Mouse (Mus musculus) midbrain, embryonic 10.5 days (tissue): ENCODE measurements around the gene Dhrs1. TPM values are rescaled to one million over a fixed set of nuclear protein-coding genes. Genes with fewer than 3 reads are reported as not detected.
A peak's percentile ranks its signal among the peaks of the same experiment; 100 is the strongest.

Source experiments
- DNase-seq: peaks from one replicate; pipeline ENCODE4 v3.0.0-alpha.2; 2017; ENCODE audit warnings: low spot score
- H3K27ac ChIP-seq: fragments of 300-500 bp; sonication (generic); replicated peaks from 2 replicates; pipeline ENCODE4 v1.5.1; 2016; ENCODE audit warnings: mild to moderate bottlenecking
- H3K27me3 ChIP-seq: fragments of 300-500 bp; sonication (generic); 2 replicates; pipeline ENCODE4 v1.6.1; 2016; ENCODE audit warnings: low read depth, mild to moderate bottlenecking; ENCODE audit not compliant: poor library complexity, severe bottlenecking
- H3K36me3 ChIP-seq: fragments of 300-500 bp; sonication (generic); 2 replicates; pipeline ENCODE4 v1.6.1; 2016; ENCODE audit warnings: mild to moderate bottlenecking, moderate library complexity
- H3K4me1 ChIP-seq: fragments of 300-500 bp; sonication (generic); 2 replicates; pipeline ENCODE4 v1.6.1; 2016
- H3K4me3 ChIP-seq: fragments of 300-500 bp; sonication (generic); 2 replicates; pipeline ENCODE4 v1.5.1; 2016; ENCODE audit warnings: mild to moderate bottlenecking, moderate library complexity
- H3K9me3 ChIP-seq: fragments of 300-500 bp; sonication (generic); replicated peaks from 2 replicates; pipeline ENCODE4 v1.6.1; 2016; ENCODE audit warnings: mild to moderate bottlenecking
- WGBS: fragments of 180-500 bp; shearing (Covaris S2); methylation state at CpG from one replicate; pipeline ENCODE4 v1.1.7; 2016; 5-methylcytosine and 5-hydroxymethylcytosine counted together
- polyA plus RNA-seq: library from polyadenylated mRNA; unstranded; fragments of >200 nt; fragmentation: Nextera tagmentation; extraction: Ambion mirVana; gene quantifications from 2 replicates; pipeline ENCODE4 v1.2.1, GENCODE M21; 2016

Dhrs1 gene
- 67.6 and 71.2 TPM in 2 replicates for polyA plus RNA-seq

GRCm38 (mm10) chr14:55745180-55745860 lies at the start of gene Dhrs1, which contains the start of gene Nop9:
Gene Dhrs1, minus strand, starts transcription at chr14:55745690.
Gene Nop9, plus strand, starts transcription at chr14:55745693.
- Histone ChIP-seq H3K9me3 (no peaks in the 10 kb centered on the region), H3K36me3 (peaks cover 39% of the 10 kb centered on the region), H3K27ac (peak within 1 kb of the TSS; percentile 86), H3K4me3 (peak within 1 kb of the TSS; percentile 90), H3K27me3 (no peaks in the 10 kb centered on the region), H3K4me1 (peaks cover 39% of the 10 kb centered on the region)
- peak; percentile 94 for DNase-seq
- WGBS, result 2% methylated on average over 48 of the region's 48 CpGs

GRCm38 (mm10) chr14:55793946-55794345 lies 48.5 kb upstream of the Dhrs1 start:
- H3K9me3 ChIP-seq, result no peaks in the 10 kb centered on the region
- 70% methylated on average over 2 of the region's 2 CpGs for WGBS
- H3K4me1 ChIP-seq, result no peaks in the 10 kb centered on the region
- no peak for DNase-seq
- no peak overlapping the region for H3K27ac ChIP-seq
- H3K4me3 ChIP-seq, result no peak overlapping the region
- H3K36me3 ChIP-seq, result no peaks in the 10 kb centered on the region
- peaks cover 20% of the 10 kb centered on the region for H3K27me3 ChIP-seq

GRCm38 (mm10) chr14:55793461-55793860 lies 48.0 kb upstream of the Dhrs1 start:
- no peaks in the 10 kb centered on the region for H3K9me3 ChIP-seq
- no peak for DNase-seq
- H3K4me3 ChIP-seq, result no peak overlapping the region
- H3K36me3 ChIP-seq, result no peaks in the 10 kb centered on the region
- WGBS, result 89% methylated on average over 2 of the region's 2 CpGs
- H3K4me1 ChIP-seq, result peaks cover 5% of the 10 kb centered on the region
- no peak overlapping the region for H3K27ac ChIP-seq
- H3K27me3 ChIP-seq, result peaks cover 25% of the 10 kb centered on the region

- Histone ChIP-seq H3K9me3 (no peaks in the 10 kb centered on the region), H3K4me3 (peak within 1 kb of the TSS; percentile 48), H3K27ac (no peak within 1 kb of the TSS; the same call in 1 of the 2 replicates), H3K27me3 (peaks cover 75% of the 10 kb centered on the region), H3K4me1 (peaks cover 17% of the 10 kb centered on the region), H3K36me3 (no peaks in the 10 kb centered on the region)
- 5% methylated on average over 40 of the region's 40 CpGs for WGBS
- peak; percentile 29 for DNase-seq
Measured at GRCm38 (mm10) chr14:55788256-55789050, 43.0 kb upstream of the Dhrs1 start, which contains the start of gene Ripk3. Gene Ripk3, minus strand, starts transcription at chr14:55788865.

GRCm38 (mm10) chr14:55787731-55788130 lies 42.2 kb upstream of the Dhrs1 start:
- Histone ChIP-seq H3K27me3 (peaks cover 82% of the 10 kb centered on the region), H3K4me1 (peaks cover 24% of the 10 kb centered on the region), H3K36me3 (no peaks in the 10 kb centered on the region), H3K27ac (no peak overlapping the region), H3K4me3 (peak overlapping the region; percentile 48), H3K9me3 (no peaks in the 10 kb centered on the region)
- WGBS, result 41% methylated on average over 11 of the region's 11 CpGs
- no peak for DNase-seq

GRCm38 (mm10) chr14:55785195-55785594 lies 39.7 kb upstream of the Dhrs1 start:
- H3K27me3 ChIP-seq, result peaks cover 99% of the 10 kb centered on the region
- whole genome bisulfite sequencing, result 23% methylated on average over 6 of the region's 6 CpGs
- no peak overlapping the region for H3K27ac ChIP-seq
- H3K4me3 ChIP-seq, result no peak overlapping the region
- no peaks in the 10 kb centered on the region for H3K36me3 ChIP-seq
- H3K9me3 ChIP-seq, result no peaks in the 10 kb centered on the region
- no peak for DNase-seq
- peaks cover 31% of the 10 kb centered on the region for H3K4me1 ChIP-seq

GRCm38 (mm10) chr14:55783958-55784235 lies 38.4 kb upstream of the Dhrs1 start, which contains the start of gene Adcy4:
Gene Adcy4, minus strand, starts transcription at chr14:55784095.
- DNase-seq, result no peak
- peak within 1 kb of the TSS; percentile 55; the same call in 1 of the 2 replicates for H3K27ac ChIP-seq
- no peaks in the 10 kb centered on the region for H3K36me3 ChIP-seq
- H3K4me1 ChIP-seq, result peaks cover 30% of the 10 kb centered on the region
- no peaks in the 10 kb centered on the region for H3K9me3 ChIP-seq
- 5% methylated on average over 13 of the region's 13 CpGs for WGBS
- H3K27me3 ChIP-seq, result peaks cover 93% of the 10 kb centered on the region
- H3K4me3 ChIP-seq, result peak within 1 kb of the TSS; percentile 44

GRCm38 (mm10) chr14:55783171-55783957 lies 37.9 kb upstream of the Dhrs1 start:
- peaks cover 92% of the 10 kb centered on the region for H3K27me3 ChIP-seq
- H3K27ac ChIP-seq, result peak overlapping the region; percentile 55; the same call in 1 of the 2 replicates
- H3K4me3 ChIP-seq, result peak overlapping the region; percentile 44
- no peaks in the 10 kb centered on the region for H3K9me3 ChIP-seq
- peak; percentile 44 for DNase-seq
- 2% methylated on average over 31 of the region's 31 CpGs for WGBS
- peaks cover 25% of the 10 kb centered on the region for H3K4me1 ChIP-seq
- no peaks in the 10 kb centered on the region for H3K36me3 ChIP-seq

GRCm38 (mm10) chr14:55782361-55782960 lies 37.0 kb upstream of the Dhrs1 start:
- peaks cover 21% of the 10 kb centered on the region for H3K4me1 ChIP-seq
- 51% methylated on average over 9 of the region's 9 CpGs for WGBS
- H3K27ac ChIP-seq, result no peak overlapping the region
- H3K36me3 ChIP-seq, result no peaks in the 10 kb centered on the region
- no peak for DNase-seq
- H3K9me3 ChIP-seq, result no peaks in the 10 kb centered on the region
- H3K27me3 ChIP-seq, result peaks cover 91% of the 10 kb centered on the region
- H3K4me3 ChIP-seq, result peak overlapping the region; percentile 44

GRCm38 (mm10) chr14:55781310-55781709 lies 35.8 kb upstream of the Dhrs1 start:
- DNase-seq, result peak; percentile 72
- Histone ChIP-seq H3K36me3 (no peaks in the 10 kb centered on the region), H3K4me1 (peaks cover 29% of the 10 kb centered on the region), H3K27ac (no peak overlapping the region), H3K4me3 (peak overlapping the region; percentile 16; the same call in 1 of the 2 replicates), H3K9me3 (no peaks in the 10 kb centered on the region), H3K27me3 (peaks cover 79% of the 10 kb centered on the region)
- 16% methylated on average over 14 of the region's 14 CpGs for WGBS

GRCm38 (mm10) chr14:55780736-55781135 lies 35.2 kb upstream of the Dhrs1 start:
- 81% methylated on average over 11 of the region's 11 CpGs for WGBS
- H3K27me3 ChIP-seq, result peaks cover 73% of the 10 kb centered on the region
- peaks cover 29% of the 10 kb centered on the region for H3K4me1 ChIP-seq

GRCm38 (mm10) chr14:55779656-55780055 lies 34.2 kb upstream of the Dhrs1 start:
- DNase-seq, result no peak
- no peaks in the 10 kb centered on the region for H3K9me3 ChIP-seq
- H3K27me3 ChIP-seq, result peaks cover 66% of the 10 kb centered on the region
- 68% methylated on average over 16 of the region's 16 CpGs for WGBS
- no peaks in the 10 kb centered on the region for H3K36me3 ChIP-seq
- H3K4me3 ChIP-seq, result no peak overlapping the region
- no peak overlapping the region for H3K27ac ChIP-seq
- peaks cover 29% of the 10 kb centered on the region for H3K4me1 ChIP-seq

More at GRCm38 (mm10) chr14:55780736-55781135, 35.2 kb upstream of the Dhrs1 start:
- Histone ChIP-seq H3K4me3 (no peak overlapping the region), H3K36me3 (no peaks in the 10 kb centered on the region), H3K9me3 (no peaks in the 10 kb centered on the region), H3K27ac (no peak overlapping the region)
- DNase-seq, result no peak
